Mouse (Mus musculus) c-Kit-positive CD71-positive TER-119-negative erythroid progenitor cells, embryonic 14.5 days (primary cell): Measurements from ENCODE around the gene Dok7.

Source experiments
- DNase-seq: peaks from one replicate; pipeline ENCODE4 v3.0.0-alpha.2; 2013; ENCODE audit warnings: low read depth

Dok7 gene

DNA sequence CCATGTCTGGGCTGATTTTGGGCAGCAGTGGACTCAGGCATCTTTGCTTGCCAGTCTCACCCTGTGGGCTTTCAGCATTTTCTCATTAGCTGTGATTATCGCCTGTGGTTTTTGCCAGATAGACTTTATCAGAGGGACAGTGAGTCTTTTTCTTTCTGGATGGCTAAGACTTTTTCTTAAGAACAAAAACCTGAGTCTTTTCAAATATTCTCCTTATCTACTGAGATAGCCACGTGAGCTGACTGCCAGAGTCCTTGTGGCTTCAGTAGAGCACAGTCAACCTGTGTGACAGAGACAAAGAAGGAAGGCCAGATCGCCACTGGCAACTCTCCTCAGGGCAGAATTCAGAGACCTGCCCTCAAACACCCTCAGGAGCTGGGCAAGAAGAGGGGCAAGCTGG lies 61.1 kb downstream of the Dok7 start:
- no peak for DNase-seq

DNA sequence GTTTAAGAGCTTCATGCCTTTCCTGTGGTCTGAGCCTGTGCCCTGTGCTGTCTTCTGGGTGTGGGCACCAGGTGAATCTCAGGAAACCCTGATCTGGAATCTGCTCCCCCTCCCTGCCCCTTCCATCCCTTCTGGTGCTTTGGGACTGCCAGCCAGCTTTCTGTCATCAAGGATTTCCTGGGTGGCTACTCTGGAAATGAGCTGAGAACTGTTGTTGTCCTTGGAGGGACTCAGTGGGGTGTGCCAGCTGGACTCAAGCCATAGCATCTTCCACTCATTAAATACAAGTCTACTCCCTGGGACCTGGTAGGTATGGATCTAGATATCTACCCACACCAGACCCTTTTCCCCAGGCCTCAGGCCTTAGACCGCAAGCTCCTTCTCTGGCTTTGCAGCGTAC lies 61.9 kb downstream of the Dok7 start:
- no peak for DNase-seq

DNA sequence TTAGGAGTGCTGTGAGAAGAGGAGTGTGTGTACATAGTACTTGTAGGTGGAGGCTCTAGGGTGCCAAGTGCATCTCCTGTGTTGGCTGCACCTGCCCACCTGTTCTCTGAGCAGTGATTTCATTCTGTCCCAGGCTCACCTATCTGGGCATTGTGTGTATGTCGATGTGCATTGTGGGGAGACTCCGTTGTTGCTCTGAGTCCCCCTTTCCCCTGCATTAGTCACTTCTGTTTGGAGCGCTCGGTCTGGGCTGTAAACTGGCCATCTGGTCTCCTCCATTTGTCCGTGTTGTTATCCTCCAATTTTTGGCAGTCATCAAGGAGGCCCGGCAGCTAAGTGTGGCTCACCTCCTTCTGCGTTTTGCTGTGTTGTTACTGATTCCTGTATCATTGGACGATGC lies 63.5 kb downstream of the Dok7 start:
- no peak for DNase-seq

DNA sequence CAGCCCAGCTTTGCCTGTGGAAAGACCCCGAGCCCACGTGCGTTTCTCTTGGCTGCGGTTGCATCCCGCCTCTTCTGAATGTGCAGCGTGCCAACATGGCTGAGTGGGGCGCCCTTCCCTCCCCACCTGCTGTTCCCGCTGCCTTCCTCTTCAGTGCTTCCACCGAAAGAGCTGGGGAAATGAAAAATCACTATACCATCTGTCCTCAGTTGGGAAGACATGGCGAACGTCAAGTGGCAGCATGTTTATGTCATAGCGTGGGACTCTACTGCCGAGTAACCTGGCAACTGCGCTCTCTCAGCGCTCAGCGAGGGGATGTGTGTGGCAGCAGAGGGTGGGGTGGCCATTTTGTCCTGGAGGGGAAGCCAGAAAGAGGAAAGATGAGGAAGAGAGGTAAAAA lies 72.6 kb downstream of the Dok7 start:
- DNase-seq: no peak

DNA sequence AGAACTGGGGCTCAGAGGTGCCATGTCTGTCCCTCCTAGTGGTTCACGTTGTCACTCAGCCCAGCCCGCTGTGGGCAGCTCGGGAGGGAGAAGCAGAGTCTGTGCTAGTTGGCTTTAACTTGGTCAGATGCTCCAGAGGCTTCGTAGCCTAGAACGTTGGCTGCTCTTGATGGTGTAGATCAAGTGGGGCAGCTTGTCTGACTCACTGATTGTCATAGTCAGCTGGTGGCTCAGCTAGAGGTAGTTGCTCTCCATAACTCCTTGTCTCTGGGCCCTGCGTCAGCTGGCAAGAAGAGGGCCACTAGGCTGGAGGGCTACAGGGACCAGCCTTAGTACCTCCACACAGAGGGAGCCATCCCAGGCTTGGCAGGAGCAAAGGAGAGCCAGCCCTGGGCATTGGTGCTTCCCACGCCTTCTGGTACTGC lies 73.2 kb downstream of the Dok7 start:
- no peak for DNase-seq

DNA sequence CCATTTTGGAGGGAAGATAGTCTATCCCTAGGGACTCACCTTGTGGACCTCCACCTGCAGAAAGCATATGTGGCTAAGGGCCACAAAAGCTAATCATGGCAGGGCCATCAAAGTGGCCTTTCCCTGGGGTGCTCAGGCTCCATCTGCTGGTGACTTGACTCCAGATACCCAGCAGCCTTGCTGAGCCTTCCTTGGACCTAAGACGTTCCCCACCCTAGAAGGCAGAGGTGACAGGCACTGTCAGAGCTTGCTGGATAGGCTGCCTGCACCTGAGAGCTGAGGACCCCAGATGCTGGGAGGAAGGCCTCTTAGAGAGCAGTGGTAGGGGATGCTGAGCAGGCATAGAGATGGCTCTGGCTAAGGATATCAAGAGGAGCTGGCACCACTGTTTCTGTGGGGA lies 74.7 kb downstream of the Dok7 start:
- no peak for DNase-seq

DNA sequence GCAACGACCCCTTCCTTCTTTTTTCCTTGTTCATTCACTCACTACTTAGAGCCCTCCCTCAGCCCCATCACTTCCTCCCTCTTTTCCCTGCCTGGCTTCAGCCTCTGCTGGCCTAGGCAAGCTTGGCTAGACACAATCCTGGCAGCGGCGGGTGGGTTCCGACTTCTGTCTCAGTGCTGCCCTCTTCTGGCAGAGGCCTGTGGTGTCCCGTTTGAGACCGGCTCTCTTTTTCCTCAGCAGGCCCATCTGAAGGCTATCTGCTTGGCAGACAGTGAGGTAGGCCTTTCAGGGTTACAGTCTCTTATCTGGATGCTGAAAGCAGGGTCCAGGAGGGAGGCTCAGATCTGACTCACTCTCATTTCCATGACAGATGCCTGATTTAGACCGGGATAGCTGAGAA lies 75.2 kb downstream of the Dok7 start:
- DNase-seq: peak; percentile 49

DNA sequence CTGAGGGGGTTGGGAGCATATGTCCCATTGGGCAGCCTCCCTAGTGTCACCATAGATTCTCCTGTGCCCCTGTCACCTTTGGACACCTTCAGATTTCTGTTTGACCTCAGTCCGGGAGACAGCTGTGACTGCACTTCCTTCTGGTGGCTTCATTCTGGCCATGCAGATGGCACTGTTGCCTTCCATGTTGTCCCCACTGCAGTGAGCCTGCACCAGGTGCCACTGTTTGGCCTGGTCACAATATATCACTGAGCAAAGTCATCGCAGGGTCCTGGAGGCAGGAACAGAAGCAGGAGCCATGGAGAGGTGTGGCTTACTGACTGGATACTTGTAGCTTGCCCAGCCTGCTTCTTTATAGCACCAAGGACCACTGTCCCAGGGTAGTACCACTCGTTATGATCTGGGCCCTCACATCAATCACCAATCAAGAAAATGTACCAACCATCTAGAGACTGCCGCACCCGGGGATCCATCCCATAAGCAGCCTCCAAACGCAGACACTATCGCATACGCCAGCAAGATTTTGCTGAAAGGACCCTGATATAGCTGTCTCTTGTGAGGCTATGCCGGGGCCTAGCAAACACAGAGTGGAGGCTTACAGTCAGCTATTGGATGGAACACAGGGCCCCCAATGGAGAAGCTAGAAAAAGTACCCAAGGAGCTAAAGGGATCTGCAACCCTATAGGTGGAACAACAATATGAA lies 75.9 kb downstream of the Dok7 start:
- DNase-seq: no peak

DNA sequence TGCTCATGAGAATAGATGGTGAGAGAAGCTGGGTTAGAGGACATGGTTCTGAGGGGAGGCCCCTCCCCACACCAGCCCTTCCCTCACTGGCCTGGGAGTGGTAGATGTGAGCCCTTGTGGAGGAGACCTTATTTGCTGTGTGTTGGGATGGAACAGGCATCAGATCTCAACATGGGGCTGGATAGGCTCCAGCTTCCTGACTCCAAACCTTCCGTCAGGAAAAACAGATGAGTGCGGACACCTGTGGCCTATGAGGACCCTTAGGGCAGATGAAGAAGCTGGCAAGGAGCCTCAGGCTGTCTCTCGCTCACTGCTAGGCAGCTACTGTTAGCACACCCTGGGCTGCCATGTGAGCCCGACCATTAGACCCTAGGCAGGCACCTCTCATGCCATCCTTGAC lies 76.9 kb downstream of the Dok7 start:
- DNase-seq: no peak

DNA sequence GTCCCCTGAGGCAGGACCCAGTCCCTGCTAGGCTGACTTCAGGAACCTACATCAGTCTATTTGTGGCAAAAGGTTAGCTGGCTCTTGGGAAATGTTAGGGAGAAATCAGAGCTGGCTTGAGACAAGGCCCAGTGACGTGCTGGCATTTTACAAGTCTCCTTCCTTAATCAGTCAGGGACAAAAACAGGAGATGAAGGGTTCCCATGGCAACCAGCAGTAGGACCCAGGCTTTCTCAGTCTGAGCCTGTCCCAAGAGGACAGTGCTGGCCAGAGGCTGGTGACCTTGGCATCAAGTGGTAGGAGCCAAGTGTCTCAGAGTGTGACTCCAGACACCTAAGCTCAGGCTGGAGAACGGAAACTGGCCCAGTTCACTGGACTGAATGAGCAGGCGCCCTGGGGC lies 77.7 kb downstream of the Dok7 start:
- DNase-seq: no peak

DNA sequence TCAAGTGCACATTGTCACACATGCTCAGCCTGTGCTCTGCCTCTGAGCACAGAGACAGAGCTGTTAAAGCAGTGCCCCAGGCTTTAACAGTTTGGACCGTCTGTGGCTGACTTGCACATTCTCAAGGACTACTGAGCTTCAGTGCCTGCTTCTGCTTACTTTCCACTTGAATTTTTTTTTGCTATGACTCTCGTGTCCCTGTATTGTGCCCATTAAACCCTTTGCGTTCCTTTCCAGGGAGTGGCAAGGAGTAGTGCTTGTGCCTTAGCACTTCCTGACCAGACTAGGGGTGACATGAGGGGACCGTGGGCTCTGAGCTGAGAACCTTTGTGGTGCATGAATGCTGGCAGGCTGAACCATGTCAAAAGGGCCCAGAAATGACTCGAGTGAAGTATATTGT lies 79.3 kb downstream of the Dok7 start:
- no peak for DNase-seq
